Mouse (Mus musculus) stomach, embryonic 14.5 days (tissue): ENCODE data around the gene Gm39566. TPM values are rescaled to one million over a fixed set of nuclear protein-coding genes. Genes with fewer than 3 reads are reported as not detected.

Experiments used
- ATAC-seq: fragments of 200-750 bp; cut with Nextera tagmentation; 2 replicates; pipeline ENCODE4 v1.8.0; 2017; ENCODE audit warnings: low read depth, moderate TSS enrichment; ENCODE audit not compliant: insufficient number of reproducible peaks, insufficient read depth, low FRiP score
- H3K27ac ChIP-seq: fragments of 300-500 bp; sonication (generic); 2 replicates; pipeline ENCODE4 v1.5.1; 2014; ENCODE audit warnings: mild to moderate bottlenecking, low read length, moderate library complexity, mixed read lengths
- H3K27me3 ChIP-seq: fragments of 300-500 bp; sonication (generic); 2 replicates; pipeline ENCODE4 v1.6.1; 2014; ENCODE audit warnings: low read length, control low read depth, mixed read lengths; ENCODE audit not compliant: control insufficient read depth, insufficient read depth
- H3K36me3 ChIP-seq: fragments of 300-500 bp; sonication (generic); 2 replicates; pipeline ENCODE4 v1.6.1; 2014; ENCODE audit warnings: mild to moderate bottlenecking, control low read depth, low read length, moderate library complexity, mixed read lengths; ENCODE audit not compliant: control insufficient read depth, insufficient read depth
- H3K4me1 ChIP-seq: fragments of 300-500 bp; sonication (generic); 2 replicates; pipeline ENCODE4 v1.6.1; 2014; ENCODE audit warnings: low read length, control low read depth, mixed read lengths; ENCODE audit not compliant: control insufficient read depth, insufficient read depth
- H3K4me2 ChIP-seq: fragments of 300-500 bp; sonication (generic); replicated peaks from 2 replicates; pipeline ENCODE4 v1.6.1; 2014; ENCODE audit warnings: low read depth, low read length, control low read depth
- H3K4me3 ChIP-seq: fragments of 300-500 bp; sonication (generic); 2 replicates; pipeline ENCODE4 v1.5.1; 2014; ENCODE audit warnings: low read depth, low read length, control low read depth
- H3K9ac ChIP-seq: fragments of 300-500 bp; sonication (generic); replicated peaks from 2 replicates; pipeline ENCODE4 v1.6.1; 2014; ENCODE audit warnings: low read depth, mild to moderate bottlenecking, control low read depth, low read length, moderate library complexity, mixed read lengths
- H3K9me3 ChIP-seq: fragments of 300-500 bp; sonication (generic); 2 replicates; pipeline ENCODE4 v1.6.1; 2016; ENCODE audit warnings: low read depth, low read length, control low read depth; ENCODE audit not compliant: control insufficient read depth
- WGBS: fragments of 180-500 bp; shearing (Covaris S2); extraction: QIAGEN DNeasy Blood & Tissue Kit; methylation state at CpG from one replicate; pipeline ENCODE4 v1.1.7; 2014; 5-methylcytosine and 5-hydroxymethylcytosine counted together
- polyA plus RNA-seq: library from polyadenylated mRNA; unstranded; fragments of >200 nt; fragmentation: Nextera tagmentation; extraction: Ambion mirVana; gene quantifications from 2 replicates; pipeline ENCODE4 v1.2.1, GENCODE M21; 2014

The Gm39566 gene
- polyA plus RNA-seq, 1 experiment from 2014 or later = not detected

GRCm38 (mm10) chr11:69836703-69837576, 21.8 kb upstream of the Gm39566 start:
- peak overlapping the region; percentile 69 for H3K9ac ChIP-seq
- H3K36me3 ChIP-seq = peaks cover 17% of the 10 kb centered on the region; the same call in 1 of the 2 replicates
- H3K4me2 ChIP-seq = peak overlapping the region; percentile 63
- H3K4me1 ChIP-seq = peaks cover 28% of the 10 kb centered on the region
- peak overlapping the region; percentile 89 for H3K27ac ChIP-seq
- 0 out of 2 replicates have a peak, but pooled peaks have one; percentile 1 for ATAC-seq
- H3K27me3 ChIP-seq = no peaks in the 10 kb centered on the region
- H3K4me3 ChIP-seq = peak overlapping the region; percentile 74
- H3K9me3 ChIP-seq = no peaks in the 10 kb centered on the region
- WGBS = 1% methylated on average over 45 of the region's 52 CpGs

- ATAC-seq = no peak
- 15% methylated on average over 4 of the region's 4 CpGs for WGBS
- peak overlapping the region; percentile 74 for H3K4me3 ChIP-seq
- peak overlapping the region; percentile 63 for H3K4me2 ChIP-seq
- peaks cover 17% of the 10 kb centered on the region; the same call in 1 of the 2 replicates for H3K36me3 ChIP-seq
- peaks cover 28% of the 10 kb centered on the region for H3K4me1 ChIP-seq
- no peaks in the 10 kb centered on the region for H3K9me3 ChIP-seq
- H3K27me3 ChIP-seq = no peaks in the 10 kb centered on the region
- H3K27ac ChIP-seq = no peak overlapping the region
- no peak overlapping the region for H3K9ac ChIP-seq
These were observed 20.9 kb upstream of the Gm39566 start for GRCm38 (mm10) chr11:69835966-69836335.

GRCm38 (mm10) chr11:69835326-69835965, 20.3 kb upstream of the Gm39566 start:
- Histone ChIP-seq H3K27me3 (no peaks in the 10 kb centered on the region), H3K9ac (no peak overlapping the region), H3K4me2 (peak overlapping the region; percentile 63), H3K9me3 (no peaks in the 10 kb centered on the region), H3K4me3 (peak overlapping the region; percentile 74), H3K4me1 (peaks cover 28% of the 10 kb centered on the region), H3K27ac (no peak overlapping the region), H3K36me3 (peaks cover 17% of the 10 kb centered on the region; the same call in 1 of the 2 replicates)
- ATAC-seq = no peak
- 18% methylated on average over 9 of the region's 9 CpGs for WGBS

- no peak overlapping the region for H3K27ac ChIP-seq
- 7% methylated on average over 42 of the region's 48 CpGs for WGBS
- no peak for ATAC-seq
These were observed 19.0 kb upstream of the Gm39566 start for GRCm38 (mm10) chr11:69834001-69834549.

GRCm38 (mm10) chr11:69833554-69833953, 18.5 kb upstream of the Gm39566 start:
- Histone ChIP-seq H3K9me3 (no peaks in the 10 kb centered on the region), H3K4me1 (peaks cover 28% of the 10 kb centered on the region), H3K27me3 (no peaks in the 10 kb centered on the region), H3K36me3 (peaks cover 23% of the 10 kb centered on the region; the same call in 1 of the 2 replicates), H3K27ac (no peak overlapping the region), H3K4me2 (peak overlapping the region; percentile 63), H3K4me3 (peak overlapping the region; percentile 33), H3K9ac (peak overlapping the region; percentile 31)
- WGBS = 65% methylated on average over 8 of the region's 8 CpGs
- ATAC-seq = no peak

More at GRCm38 (mm10) chr11:69834001-69834549, 19.0 kb upstream of the Gm39566 start:
- H3K4me3 ChIP-seq = peak overlapping the region; percentile 33
- H3K4me2 ChIP-seq = peak overlapping the region; percentile 63
- no peaks in the 10 kb centered on the region for H3K27me3 ChIP-seq
- no peaks in the 10 kb centered on the region for H3K9me3 ChIP-seq
- H3K36me3 ChIP-seq = peaks cover 20% of the 10 kb centered on the region; the same call in 1 of the 2 replicates
- H3K9ac ChIP-seq = peak overlapping the region; percentile 31
- peaks cover 28% of the 10 kb centered on the region for H3K4me1 ChIP-seq

GRCm38 (mm10) chr11:69828832-69829231, 13.7 kb upstream of the Gm39566 start:
- H3K27me3 ChIP-seq = no peaks in the 10 kb centered on the region
- ATAC-seq = no peak; the same call in 1 of the 2 replicates
- no peak overlapping the region for H3K9ac ChIP-seq
- peaks cover 3% of the 10 kb centered on the region for H3K4me1 ChIP-seq
- H3K9me3 ChIP-seq = no peaks in the 10 kb centered on the region
- H3K4me2 ChIP-seq = no peak overlapping the region
- H3K36me3 ChIP-seq = peaks cover 57% of the 10 kb centered on the region
- 73% methylated on average over 5 of the region's 5 CpGs for WGBS
- H3K27ac ChIP-seq = no peak overlapping the region
- H3K4me3 ChIP-seq = no peak overlapping the region

- H3K27me3 ChIP-seq = no peaks in the 10 kb centered on the region
- H3K4me1 ChIP-seq = no peaks in the 10 kb centered on the region
- H3K4me2 ChIP-seq = no peak overlapping the region
- no peak for ATAC-seq
- no peak overlapping the region for H3K4me3 ChIP-seq
- no peak overlapping the region for H3K27ac ChIP-seq
- H3K36me3 ChIP-seq = peaks cover 34% of the 10 kb centered on the region
- H3K9ac ChIP-seq = no peak overlapping the region
- no peaks in the 10 kb centered on the region for H3K9me3 ChIP-seq
- 74% methylated on average over 2 of the region's 2 CpGs for WGBS
These were observed 8.4 kb upstream of the Gm39566 start for GRCm38 (mm10) chr11:69823456-69823855.

- ATAC-seq = no peak
- H3K4me1 ChIP-seq = no peaks in the 10 kb centered on the region
- no peaks in the 10 kb centered on the region for H3K27me3 ChIP-seq
- peaks cover 3% of the 10 kb centered on the region; the same call in 1 of the 2 replicates for H3K9me3 ChIP-seq
- H3K4me3 ChIP-seq = no peak within 1 kb of the TSS
- 80% methylated on average over 3 of the region's 3 CpGs for WGBS
- H3K36me3 ChIP-seq = peaks cover 22% of the 10 kb centered on the region
- H3K4me2 ChIP-seq = no peak within 1 kb of the TSS
- no peak within 1 kb of the TSS for H3K27ac ChIP-seq
- no peak within 1 kb of the TSS for H3K9ac ChIP-seq
These were observed 7.0 kb upstream of the Gm39566 start, which contains the start of gene Spem1 for GRCm38 (mm10) chr11:69822080-69822479. Spem1 (minus strand) TSS chr11:69822180.
